Mouse (Mus musculus): ENCODE results near the gene Slc1a1. TPM values are rescaled to one million over a fixed set of nuclear protein-coding genes. Genes with fewer than 3 reads are reported as not detected.

Gene Slc1a1
- polyA plus RNA-seq, 1 experiment from 2014 or later = 53.7 TPM

DNA sequence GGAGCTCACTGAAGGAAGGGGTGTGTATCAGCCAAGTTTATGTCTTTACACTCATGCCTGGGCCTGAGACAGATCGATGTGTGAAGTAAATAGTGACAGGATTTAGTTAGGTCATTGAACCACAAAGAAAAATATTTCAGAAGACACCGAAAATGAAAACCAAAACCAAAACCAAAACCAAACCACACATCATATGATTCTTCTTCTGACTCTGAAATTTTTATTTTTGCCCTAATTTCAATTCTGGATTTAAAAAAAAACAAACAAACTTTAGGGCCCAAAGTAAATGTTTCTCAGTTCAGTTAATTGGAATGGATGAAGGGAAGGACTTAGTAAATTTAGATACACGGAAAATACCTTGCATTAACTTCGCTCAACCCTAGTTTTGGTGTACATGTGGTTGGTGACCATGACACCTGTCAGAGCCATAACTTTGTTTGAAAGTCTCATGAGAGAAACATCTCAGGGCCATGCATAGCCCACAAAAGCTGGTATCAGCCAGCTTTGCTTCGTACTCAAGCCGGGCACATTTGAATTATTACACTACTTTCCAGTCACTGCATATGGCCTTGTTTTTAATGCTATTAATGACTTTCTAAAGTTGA, 34.5 kb downstream of the Slc1a1 start:
- Histone ChIP-seq H3K9me3 (ENCODE audit: control insufficient read depth, low read length) (no peaks in the 10 kb centered on the region), H3K9ac (ENCODE audit: low read depth, low read length) (no peak overlapping the region), H3K27me3 (replicated peaks; ENCODE audit: control insufficient read depth, insufficient read depth, low read length) (no peaks in the 10 kb centered on the region), H3K27ac (ENCODE audit: low read depth, low read length) (no peak overlapping the region), H3K36me3 (ENCODE audit: control insufficient read depth, insufficient read depth, low read length) (no peaks in the 10 kb centered on the region), H3K4me2 (ENCODE audit: low read length) (no peak overlapping the region), H3K4me3 (ENCODE audit: low read length) (no peak overlapping the region), H3K4me1 (ENCODE audit: control insufficient read depth, insufficient read depth, low read depth, low read length) (no peaks in the 10 kb centered on the region)
- 91% methylated on average over 6 of the region's 6 CpGs for WGBS
- ATAC-seq = no peak

GRCm38 (mm10) chr19:28870351-28870750, 35.5 kb downstream of the Slc1a1 start:
- Histone ChIP-seq H3K27me3 (replicated peaks; ENCODE audit: control insufficient read depth, insufficient read depth, low read length) (no peaks in the 10 kb centered on the region), H3K27ac (ENCODE audit: low read depth, low read length) (no peak overlapping the region), H3K36me3 (ENCODE audit: control insufficient read depth, insufficient read depth, low read length) (no peaks in the 10 kb centered on the region), H3K9me3 (ENCODE audit: control insufficient read depth, low read length) (no peaks in the 10 kb centered on the region), H3K4me3 (ENCODE audit: low read length) (no peak overlapping the region), H3K9ac (ENCODE audit: low read depth, low read length) (no peak overlapping the region), H3K4me1 (ENCODE audit: control insufficient read depth, insufficient read depth, low read depth, low read length) (no peaks in the 10 kb centered on the region), H3K4me2 (ENCODE audit: low read length) (no peak overlapping the region)
- ATAC-seq = no peak
- WGBS = 74% methylated on average over 2 of the region's 2 CpGs

DNA sequence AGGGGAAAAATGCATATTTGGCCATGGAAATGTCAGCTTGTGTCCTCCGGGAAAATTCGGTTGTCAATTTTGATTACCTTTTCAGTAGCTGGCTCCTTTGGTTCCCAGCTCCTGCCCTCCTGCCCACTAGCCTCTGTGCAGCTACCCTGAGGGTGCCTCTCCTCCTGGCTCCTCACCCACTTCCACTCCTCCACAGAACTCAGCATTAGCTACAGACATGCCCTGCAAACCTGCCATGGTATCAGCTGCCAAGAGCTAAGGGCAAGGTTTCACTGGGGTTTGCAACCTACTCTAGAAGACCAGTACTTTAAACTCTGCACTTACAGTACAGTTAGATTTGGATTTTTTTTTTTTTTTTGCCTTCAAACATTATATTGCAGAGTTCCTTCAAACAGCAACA, 44.6 kb downstream of the Slc1a1 start:
- Histone ChIP-seq H3K36me3 (ENCODE audit: control insufficient read depth, insufficient read depth, low read length) (no peaks in the 10 kb centered on the region), H3K4me3 (ENCODE audit: low read length) (no peak overlapping the region), H3K27ac (ENCODE audit: low read depth, low read length) (no peak overlapping the region), H3K4me1 (ENCODE audit: control insufficient read depth, insufficient read depth, low read depth, low read length) (no peaks in the 10 kb centered on the region), H3K9me3 (ENCODE audit: control insufficient read depth, low read length) (no peaks in the 10 kb centered on the region), H3K27me3 (replicated peaks; ENCODE audit: control insufficient read depth, insufficient read depth, low read length) (no peaks in the 10 kb centered on the region), H3K9ac (ENCODE audit: low read depth, low read length) (no peak overlapping the region), H3K4me2 (ENCODE audit: low read length) (no peak overlapping the region)
- WGBS = 75% methylated on average over 2 of the region's 2 CpGs
- ATAC-seq = no peak

DNA sequence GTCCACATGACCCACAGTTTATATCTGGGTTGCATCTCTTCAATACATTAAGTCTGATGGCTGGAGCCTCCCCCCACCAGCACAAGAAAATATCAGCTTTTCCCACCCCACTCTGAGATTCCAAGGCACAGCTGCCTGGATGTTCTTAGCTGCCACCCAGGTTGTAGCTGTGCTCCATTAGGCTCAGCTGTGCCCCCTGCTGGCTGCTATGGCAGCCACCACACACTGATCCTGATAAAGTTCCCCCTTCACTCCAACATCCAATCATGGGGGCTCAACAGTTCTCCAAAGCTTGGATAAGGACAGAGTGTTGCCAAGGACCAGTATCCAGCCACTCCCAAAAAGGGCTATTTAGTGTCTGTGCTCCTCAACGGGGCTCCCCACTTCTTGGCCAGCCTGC, 48.3 kb downstream of the Slc1a1 start:
- H3K9me3 ChIP-seq (ENCODE audit: control insufficient read depth, low read length) = no peaks in the 10 kb centered on the region
- H3K36me3 ChIP-seq (ENCODE audit: control insufficient read depth, insufficient read depth, low read length) = no peaks in the 10 kb centered on the region
- H3K4me3 ChIP-seq (ENCODE audit: low read length) = no peak overlapping the region
- no peaks in the 10 kb centered on the region for H3K27me3 ChIP-seq (replicated peaks; ENCODE audit: control insufficient read depth, insufficient read depth, low read length)
- H3K27ac ChIP-seq (ENCODE audit: low read depth, low read length) = no peak overlapping the region
- no peak for ATAC-seq
- 72% methylated on average over 1 of the region's 1 CpGs for WGBS
- no peak overlapping the region for H3K9ac ChIP-seq (ENCODE audit: low read depth, low read length)
- H3K4me2 ChIP-seq (ENCODE audit: low read length) = no peak overlapping the region
- no peaks in the 10 kb centered on the region for H3K4me1 ChIP-seq (ENCODE audit: control insufficient read depth, insufficient read depth, low read depth, low read length)

- ATAC-seq = no peak
- WGBS = 54% methylated on average over 1 of the region's 1 CpGs
- Histone ChIP-seq H3K4me1 (ENCODE audit: control insufficient read depth, insufficient read depth, low read depth, low read length) (no peaks in the 10 kb centered on the region), H3K9ac (ENCODE audit: low read depth, low read length) (no peak overlapping the region), H3K9me3 (ENCODE audit: control insufficient read depth, low read length) (no peaks in the 10 kb centered on the region), H3K4me3 (ENCODE audit: low read length) (no peak overlapping the region), H3K27ac (ENCODE audit: low read depth, low read length) (no peak overlapping the region), H3K36me3 (ENCODE audit: control insufficient read depth, insufficient read depth, low read length) (no peaks in the 10 kb centered on the region), H3K4me2 (ENCODE audit: low read length) (no peak overlapping the region), H3K27me3 (replicated peaks; ENCODE audit: control insufficient read depth, insufficient read depth, low read length) (no peaks in the 10 kb centered on the region)
These were observed 53.6 kb downstream of the Slc1a1 start for GRCm38 (mm10) chr19:28888496-28888895.

DNA sequence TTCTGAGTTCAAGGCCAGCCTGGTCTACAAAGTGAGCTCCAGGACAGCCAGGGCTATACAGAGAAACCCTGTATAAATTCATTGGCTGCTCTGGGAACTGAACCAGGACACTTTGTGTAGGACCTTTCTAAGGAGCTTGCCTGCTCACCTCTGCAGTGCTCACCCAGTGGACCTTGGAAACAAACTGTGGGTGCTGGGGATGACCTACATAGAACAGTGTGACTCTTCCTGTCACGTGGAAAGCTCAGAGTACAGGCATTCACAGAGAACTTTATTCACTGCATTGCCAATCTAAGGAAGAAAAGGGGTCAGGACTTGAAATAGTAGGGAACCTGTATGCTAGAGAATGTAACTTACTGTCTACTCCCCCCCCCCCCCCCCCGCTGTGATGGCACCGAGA, 54.4 kb downstream of the Slc1a1 start:
- H3K4me2 ChIP-seq (ENCODE audit: low read length) = no peak overlapping the region
- H3K4me1 ChIP-seq (ENCODE audit: control insufficient read depth, insufficient read depth, low read depth, low read length) = no peaks in the 10 kb centered on the region
- H3K9me3 ChIP-seq (ENCODE audit: control insufficient read depth, low read length) = no peaks in the 10 kb centered on the region
- H3K9ac ChIP-seq (ENCODE audit: low read depth, low read length) = no peak overlapping the region
- no peaks in the 10 kb centered on the region for H3K27me3 ChIP-seq (replicated peaks; ENCODE audit: control insufficient read depth, insufficient read depth, low read length)
- WGBS = 76% methylated on average over 3 of the region's 3 CpGs
- H3K27ac ChIP-seq (ENCODE audit: low read depth, low read length) = no peak overlapping the region
- H3K4me3 ChIP-seq (ENCODE audit: low read length) = no peak overlapping the region
- no peaks in the 10 kb centered on the region for H3K36me3 ChIP-seq (ENCODE audit: control insufficient read depth, insufficient read depth, low read length)
- ATAC-seq = no peak

DNA sequence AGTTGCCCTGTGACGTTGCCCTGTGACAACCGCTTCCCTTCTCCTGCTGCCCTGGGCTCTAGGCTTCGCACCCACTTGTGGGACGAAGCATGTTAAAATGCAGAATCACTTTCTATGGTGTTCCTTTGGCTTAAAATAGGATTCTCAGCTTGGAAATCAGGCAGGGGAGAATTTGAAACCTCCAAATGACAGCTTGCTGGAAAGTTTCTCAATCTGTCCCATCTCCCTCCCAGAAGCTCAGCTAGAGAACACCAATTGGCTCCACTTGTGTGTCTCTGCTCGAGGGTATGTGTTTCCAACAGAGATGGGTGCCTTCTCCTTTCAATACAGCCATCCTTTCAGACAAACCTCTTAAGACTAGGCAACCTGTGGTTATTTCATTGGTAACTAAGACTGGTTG, 56.4 kb downstream of the Slc1a1 start:
- no peak overlapping the region for H3K27ac ChIP-seq (ENCODE audit: low read depth, low read length)
- no peaks in the 10 kb centered on the region for H3K27me3 ChIP-seq (replicated peaks; ENCODE audit: control insufficient read depth, insufficient read depth, low read length)
- H3K9me3 ChIP-seq (ENCODE audit: control insufficient read depth, low read length) = no peaks in the 10 kb centered on the region
- no peak overlapping the region for H3K9ac ChIP-seq (ENCODE audit: low read depth, low read length)
- WGBS = 76% methylated on average over 5 of the region's 5 CpGs
- H3K36me3 ChIP-seq (ENCODE audit: control insufficient read depth, insufficient read depth, low read length) = no peaks in the 10 kb centered on the region
- H3K4me2 ChIP-seq (ENCODE audit: low read length) = no peak overlapping the region
- H3K4me3 ChIP-seq (ENCODE audit: low read length) = no peak overlapping the region
- no peak for ATAC-seq
- no peaks in the 10 kb centered on the region for H3K4me1 ChIP-seq (ENCODE audit: control insufficient read depth, insufficient read depth, low read depth, low read length)

- no peaks in the 10 kb centered on the region for H3K36me3 ChIP-seq (ENCODE audit: control insufficient read depth, insufficient read depth, low read length)
- no peak for ATAC-seq
- H3K4me1 ChIP-seq (ENCODE audit: control insufficient read depth, insufficient read depth, low read depth, low read length) = no peaks in the 10 kb centered on the region
- H3K9ac ChIP-seq (ENCODE audit: low read depth, low read length) = no peak overlapping the region
- no peaks in the 10 kb centered on the region for H3K9me3 ChIP-seq (ENCODE audit: control insufficient read depth, low read length)
- no peak overlapping the region for H3K4me2 ChIP-seq (ENCODE audit: low read length)
- no peaks in the 10 kb centered on the region for H3K27me3 ChIP-seq (replicated peaks; ENCODE audit: control insufficient read depth, insufficient read depth, low read length)
- H3K4me3 ChIP-seq (ENCODE audit: low read length) = no peak overlapping the region
- WGBS = 76% methylated on average over 1 of the region's 1 CpGs
- no peak overlapping the region for H3K27ac ChIP-seq (ENCODE audit: low read depth, low read length)
These were observed 57.0 kb downstream of the Slc1a1 start for GRCm38 (mm10) chr19:28891864-28892263.

DNA sequence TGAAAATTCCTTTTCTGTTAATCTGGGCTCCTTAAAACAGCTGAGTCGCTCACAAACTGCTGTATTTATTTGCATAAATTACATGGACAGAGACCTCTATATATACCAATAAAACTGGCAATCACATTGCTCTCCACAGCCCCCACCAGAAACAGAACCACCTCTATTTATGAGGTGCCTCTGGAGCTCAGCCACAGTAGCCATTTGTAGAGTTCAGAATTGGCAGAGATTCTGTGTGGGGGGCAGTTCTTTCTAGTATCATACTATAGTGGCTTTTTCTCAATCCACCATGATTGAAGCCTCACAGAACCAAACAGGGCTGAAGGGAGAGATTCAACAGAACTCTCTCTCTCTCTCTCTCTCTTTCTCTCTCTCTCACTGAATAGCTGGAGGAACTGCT, 61.8 kb downstream of the Slc1a1 start:
- WGBS = 36% methylated on average over 1 of the region's 1 CpGs
- ATAC-seq = peak; percentile 82
- no peak overlapping the region for H3K4me3 ChIP-seq (ENCODE audit: low read length)
- H3K9me3 ChIP-seq (ENCODE audit: control insufficient read depth, low read length) = no peaks in the 10 kb centered on the region
- H3K9ac ChIP-seq (ENCODE audit: low read depth, low read length) = no peak overlapping the region
- H3K4me1 ChIP-seq (ENCODE audit: control insufficient read depth, insufficient read depth, low read depth, low read length) = no peaks in the 10 kb centered on the region
- no peak overlapping the region for H3K4me2 ChIP-seq (ENCODE audit: low read length)
- H3K27ac ChIP-seq (ENCODE audit: low read depth, low read length) = no peak overlapping the region
- H3K36me3 ChIP-seq (ENCODE audit: control insufficient read depth, insufficient read depth, low read length) = no peaks in the 10 kb centered on the region
- no peaks in the 10 kb centered on the region for H3K27me3 ChIP-seq (replicated peaks; ENCODE audit: control insufficient read depth, insufficient read depth, low read length)

- no peaks in the 10 kb centered on the region for H3K4me1 ChIP-seq (ENCODE audit: control insufficient read depth, insufficient read depth, low read depth, low read length)
- H3K36me3 ChIP-seq (ENCODE audit: control insufficient read depth, insufficient read depth, low read length) = no peaks in the 10 kb centered on the region
- no peaks in the 10 kb centered on the region for H3K9me3 ChIP-seq (ENCODE audit: control insufficient read depth, low read length)
- no peaks in the 10 kb centered on the region for H3K27me3 ChIP-seq (replicated peaks; ENCODE audit: control insufficient read depth, insufficient read depth, low read length)
- WGBS = 80% methylated on average over 9 of the region's 9 CpGs
- H3K9ac ChIP-seq (ENCODE audit: low read depth, low read length) = no peak overlapping the region
- no peak overlapping the region for H3K4me3 ChIP-seq (ENCODE audit: low read length)
- no peak overlapping the region for H3K27ac ChIP-seq (ENCODE audit: low read depth, low read length)
- no peak overlapping the region for H3K4me2 ChIP-seq (ENCODE audit: low read length)
- ATAC-seq = no peak
These were observed 62.6 kb downstream of the Slc1a1 start for GRCm38 (mm10) chr19:28897497-28897896.

All from hindbrain, embryonic 16.5 days (tissue).